Mouse (Mus musculus) CH12.LX (cell line): ENCODE data around the gene Irf4. TPM values are rescaled to one million over a fixed set of nuclear protein-coding genes. Genes with fewer than 3 reads are reported as not detected.

Experiments used
- DNase-seq: peaks from one replicate; pipeline ENCODE4 v3.0.0-alpha.2; 2013; ENCODE audit errors: extremely low read depth
- H3K27ac ChIP-seq: 2 replicates; pipeline ENCODE4 v1.5.1; 2012; ENCODE audit warnings: low read depth, mild to moderate bottlenecking, control low read depth, moderate library complexity; ENCODE audit not compliant: insufficient read depth
- H3K27me3 ChIP-seq: replicated peaks from 2 replicates; pipeline ENCODE3; 2012; ENCODE audit warnings: inconsistent platforms
- H3K36me3 ChIP-seq, 2 experiments: replicated peaks in 1 of 2; 2 replicates each; pipeline versions ENCODE3 to v1.6.1; 2012; ENCODE audit warnings: inconsistent platforms in 1 of 2, low read length in 1 of 2, mild to moderate bottlenecking in 1 of 2, mixed read lengths in 1 of 2, moderate library complexity in 1 of 2; ENCODE audit not compliant: control insufficient read depth in 1 of 2, insufficient read depth in 1 of 2
- H3K4me1 ChIP-seq, 2 experiments: 2 replicates each; pipeline ENCODE4 v1.6.1; 2012; ENCODE audit warnings: inconsistent platforms in 1 of 2, moderate library complexity in 1 of 2; ENCODE audit not compliant: insufficient read depth in 2 of 2, control insufficient read depth in 1 of 2
- H3K4me2 ChIP-seq: 2 replicates; pipeline ENCODE4 v1.6.1; 2012; ENCODE audit warnings: low read depth, mild to moderate bottlenecking, control low read depth; ENCODE audit not compliant: poor library complexity, insufficient read depth, severe bottlenecking
- H3K4me3 ChIP-seq, 3 experiments: fragments of 150-350 bp in 1 of 3; sonication (generic) in 1 of 3; replicated peaks in 1 of 3; 2 replicates each; pipeline versions ENCODE3 to v1.5.1; 2011 to 2012; ENCODE audit warnings: low read depth in 2 of 3, low read length in 2 of 3, mild to moderate bottlenecking in 2 of 3, moderate library complexity in 2 of 3, control low read depth in 1 of 3, improper control_type of control experiment in 1 of 3, inconsistent platforms in 1 of 3, mixed read lengths in 1 of 3; ENCODE audit not compliant: poor library complexity in 1 of 3
- H3K79me2 ChIP-seq: replicated peaks from 2 replicates; pipeline ENCODE4 v1.6.1; 2012; ENCODE audit warnings: mild to moderate bottlenecking, moderate library complexity; ENCODE audit not compliant: control insufficient read depth, poor library complexity, insufficient read depth, severe bottlenecking; ENCODE audit errors: extremely low read depth
- H3K9ac ChIP-seq: 2 replicates; pipeline ENCODE4 v1.6.1; 2012; ENCODE audit warnings: low read depth, mild to moderate bottlenecking, control low read depth, moderate library complexity; ENCODE audit not compliant: insufficient read depth
- H3K9me3 ChIP-seq: replicated peaks from 2 replicates; pipeline ENCODE3; 2012; ENCODE audit warnings: low read length, inconsistent platforms, mixed read lengths
- BHLHE40 ChIP-seq: IDR thresholded peaks from 2 replicates; pipeline ENCODE4 v1.6.1; 2011; ENCODE audit warnings: mild to moderate bottlenecking, low read depth, low read length, improper control_type of control experiment
- CHD1 ChIP-seq: IDR thresholded peaks from 2 replicates; pipeline ENCODE4 v1.6.1; 2012; ENCODE audit warnings: low read depth, low read length, improper control_type of control experiment, inconsistent platforms
- CHD2 ChIP-seq: IDR thresholded peaks from 2 replicates; pipeline ENCODE4 v1.6.1; 2011; ENCODE audit warnings: low read length, improper control_type of control experiment
- CTCF ChIP-seq, 2 experiments: IDR thresholded peaks in 1 of 2; conservative IDR thresholded peaks in 1 of 2; 2 replicates each; pipeline ENCODE4 v1.5.1; 2011 to 2012; ENCODE audit warnings: low read depth in 2 of 2, low read length in 2 of 2, improper control_type of control experiment in 1 of 2, inconsistent platforms in 1 of 2, mild to moderate bottlenecking in 1 of 2, moderate library complexity in 1 of 2
- E2F4 ChIP-seq: IDR thresholded peaks from 2 replicates; pipeline ENCODE4 v1.6.1; 2011; ENCODE audit warnings: low read depth, low read length, improper control_type of control experiment; ENCODE audit not compliant: insufficient replicate concordance
- ELF1 ChIP-seq: IDR thresholded peaks from 2 replicates; pipeline ENCODE4 v1.6.1; 2014; ENCODE audit warnings: low read depth, mild to moderate bottlenecking, inconsistent platforms, low read length, improper control_type of control experiment
- EP300 ChIP-seq: IDR thresholded peaks from 2 replicates; pipeline ENCODE4 v1.6.1; 2011; ENCODE audit warnings: low read length, improper control_type of control experiment
- ETS1 ChIP-seq: conservative IDR thresholded peaks from 2 replicates; pipeline ENCODE4 v1.6.1; 2012; ENCODE audit warnings: low read depth, mild to moderate bottlenecking, inconsistent platforms, low read length, improper control_type of control experiment, moderate library complexity
- GABPA ChIP-seq: IDR thresholded peaks from 2 replicates; pipeline ENCODE4 v1.6.1; 2012; ENCODE audit warnings: low read depth, low read length, improper control_type of control experiment, inconsistent platforms; ENCODE audit not compliant: insufficient replicate concordance
- HCFC1 ChIP-seq: IDR thresholded peaks from 2 replicates; pipeline ENCODE4 v1.6.1; 2012; ENCODE audit warnings: low read depth, mild to moderate bottlenecking, inconsistent platforms, low read length, improper control_type of control experiment
- IRF4 ChIP-seq: IDR thresholded peaks from 2 replicates; pipeline ENCODE4 v1.6.1; 2014; ENCODE audit warnings: low read depth, mild to moderate bottlenecking, inconsistent platforms, low read length, improper control_type of control experiment
- JUN ChIP-seq: IDR thresholded peaks from 2 replicates; pipeline ENCODE4 v1.6.1; 2011; ENCODE audit warnings: low read depth, mild to moderate bottlenecking, low read length, improper control_type of control experiment, moderate library complexity; ENCODE audit not compliant: insufficient read depth
- JUND ChIP-seq: conservative IDR thresholded peaks from 2 replicates; pipeline ENCODE4 v1.6.1; 2011; ENCODE audit warnings: low read depth, low read length, improper control_type of control experiment
- KAT2A ChIP-seq: IDR thresholded peaks from 2 replicates; pipeline ENCODE4 v1.6.1; 2012; ENCODE audit warnings: low read length, improper control_type of control experiment, inconsistent platforms; ENCODE audit not compliant: insufficient replicate concordance
- MAFK ChIP-seq: IDR thresholded peaks from 2 replicates; pipeline ENCODE4 v1.6.1; 2011; ENCODE audit warnings: low read length, improper control_type of control experiment; ENCODE audit not compliant: insufficient replicate concordance
- MAX ChIP-seq: IDR thresholded peaks from 2 replicates; pipeline ENCODE4 v1.6.1; 2011; ENCODE audit warnings: low read length, improper control_type of control experiment
- MAZ ChIP-seq: IDR thresholded peaks from 2 replicates; pipeline ENCODE4 v1.6.1; 2012; ENCODE audit warnings: low read depth, mild to moderate bottlenecking, inconsistent platforms, low read length, improper control_type of control experiment, moderate library complexity
- MEF2A ChIP-seq: IDR thresholded peaks from 2 replicates; pipeline ENCODE4 v1.6.1; 2014; ENCODE audit warnings: low read depth, mild to moderate bottlenecking, inconsistent platforms, low read length, improper control_type of control experiment, borderline replicate concordance
- MXI1 ChIP-seq: IDR thresholded peaks from 2 replicates; pipeline ENCODE4 v1.6.1; 2011; ENCODE audit warnings: mild to moderate bottlenecking, low read depth, low read length, improper control_type of control experiment
- MYC ChIP-seq: IDR thresholded peaks from 2 replicates; pipeline ENCODE4 v1.6.1; 2011; ENCODE audit warnings: low read depth, mild to moderate bottlenecking, improper control_type of control experiment, low read length
- NELFE ChIP-seq: IDR thresholded peaks from 2 replicates; pipeline ENCODE4 v1.6.1; 2011; ENCODE audit warnings: low read depth, low read length, improper control_type of control experiment
- NRF1 ChIP-seq: IDR thresholded peaks from 2 replicates; pipeline ENCODE4 v1.6.1; 2014; ENCODE audit warnings: low read depth, mild to moderate bottlenecking, inconsistent platforms, low read length, improper control_type of control experiment, moderate library complexity
- PAX5 ChIP-seq: IDR thresholded peaks from 2 replicates; pipeline ENCODE4 v1.6.1; 2012; ENCODE audit warnings: low read length, inconsistent platforms, mixed read lengths
- POLR2A ChIP-seq: IDR thresholded peaks from 2 replicates; pipeline ENCODE4 v1.6.1; 2011; ENCODE audit warnings: low read depth, mild to moderate bottlenecking, improper control_type of control experiment, low read length
- POLR2AphosphoS2 ChIP-seq: IDR thresholded peaks from 2 replicates; pipeline ENCODE4 v1.6.1; 2011; ENCODE audit warnings: low read depth, low read length, improper control_type of control experiment
- RAD21 ChIP-seq: IDR thresholded peaks from 2 replicates; pipeline ENCODE4 v1.6.1; 2011; ENCODE audit warnings: low read depth, mild to moderate bottlenecking, low read length, improper control_type of control experiment, moderate library complexity
- RCOR1 ChIP-seq: conservative IDR thresholded peaks from 2 replicates; pipeline ENCODE4 v1.6.1; 2012; ENCODE audit warnings: low read depth, mild to moderate bottlenecking, inconsistent platforms, low read length, improper control_type of control experiment
- SIN3A ChIP-seq: IDR thresholded peaks from 2 replicates; pipeline ENCODE4 v1.6.1; 2012; ENCODE audit warnings: low read length, improper control_type of control experiment, inconsistent platforms
- SMC3 ChIP-seq: IDR thresholded peaks from 2 replicates; pipeline ENCODE4 v1.6.1; 2011; ENCODE audit warnings: low read depth, low read length, improper control_type of control experiment
- TBP ChIP-seq: conservative IDR thresholded peaks from 2 replicates; pipeline ENCODE4 v1.6.1; 2011; ENCODE audit warnings: low read depth, low read length, improper control_type of control experiment
- TCF12 ChIP-seq: IDR thresholded peaks from 2 replicates; pipeline ENCODE4 v1.6.1; 2014; ENCODE audit warnings: low read depth, mild to moderate bottlenecking, inconsistent platforms, low read length, improper control_type of control experiment
- UBTF ChIP-seq: IDR thresholded peaks from 2 replicates; pipeline ENCODE4 v1.6.1; 2012; ENCODE audit warnings: low read depth, mild to moderate bottlenecking, inconsistent platforms, low read length, improper control_type of control experiment, moderate library complexity
- USF1 ChIP-seq: IDR thresholded peaks from 2 replicates; pipeline ENCODE4 v1.6.1; 2014; ENCODE audit warnings: low read depth, mild to moderate bottlenecking, inconsistent platforms, low read length, improper control_type of control experiment
- USF2 ChIP-seq: conservative IDR thresholded peaks from 2 replicates; pipeline ENCODE4 v1.6.1; 2011; ENCODE audit warnings: low read depth, low read length, improper control_type of control experiment
- ZC3H11A ChIP-seq: IDR thresholded peaks from 2 replicates; pipeline ENCODE4 v1.6.1; 2012; ENCODE audit warnings: low read depth, mild to moderate bottlenecking, inconsistent platforms, low read length, improper control_type of control experiment
- ZKSCAN1 ChIP-seq: IDR thresholded peaks from 2 replicates; pipeline ENCODE4 v1.6.1; 2012; ENCODE audit warnings: low read depth, inconsistent platforms, low read length, improper control_type of control experiment, borderline replicate concordance
- ZMIZ1 ChIP-seq: IDR thresholded peaks from 2 replicates; pipeline ENCODE4 v1.6.1; 2012; ENCODE audit warnings: low read depth, mild to moderate bottlenecking, inconsistent platforms, low read length, improper control_type of control experiment
- ZNF384 ChIP-seq: IDR thresholded peaks from 2 replicates; pipeline ENCODE4 v1.6.1; 2012; ENCODE audit warnings: low read depth, low read length, improper control_type of control experiment, inconsistent platforms
- dilution Hi-C: fragments of 300-500 bp; cut with MboI; formaldehyde crosslinking; loops from 2 replicates; pipeline ENCODE4 v1.14.3; 2020; ENCODE audit warnings: low sequenced_read_pairs; ENCODE audit not compliant: extremely low pct_unique_long_range_greater_than_20kb, extremely low pct_ligation_motif_present
- in situ Hi-C: fragments of 300-500 bp; cut with MboI; formaldehyde crosslinking; loops from 3 replicates; pipeline ENCODE4 v1.14.3; 2019; ENCODE audit warnings: low sequenced_read_pairs, low pct_ligation_motif_present, low pct_unique_long_range_greater_than_20kb, mixed read lengths
- polyA plus RNA-seq: library from polyadenylated mRNA; unstranded; fragments of >175 nt; gene quantifications from 2 replicates; pipeline ENCODE4 v1.2.1, GENCODE M21; 2012; ENCODE audit warnings: low read depth; ENCODE audit not compliant: insufficient read length
- total RNA-seq, 2 experiments: library from RNA; depleted of rRNA; stranded (reverse); fragments of 300-350 nt in 1 of 2; fragments of >200 nt in 1 of 2; gene quantifications; 2 replicates each; pipeline ENCODE4 v1.2.3; 2012 to 2014

The Irf4 gene
- total and polyA plus RNA-seq, 3 experiments, result 81.7 to 142 (median 115) TPM

DNA sequence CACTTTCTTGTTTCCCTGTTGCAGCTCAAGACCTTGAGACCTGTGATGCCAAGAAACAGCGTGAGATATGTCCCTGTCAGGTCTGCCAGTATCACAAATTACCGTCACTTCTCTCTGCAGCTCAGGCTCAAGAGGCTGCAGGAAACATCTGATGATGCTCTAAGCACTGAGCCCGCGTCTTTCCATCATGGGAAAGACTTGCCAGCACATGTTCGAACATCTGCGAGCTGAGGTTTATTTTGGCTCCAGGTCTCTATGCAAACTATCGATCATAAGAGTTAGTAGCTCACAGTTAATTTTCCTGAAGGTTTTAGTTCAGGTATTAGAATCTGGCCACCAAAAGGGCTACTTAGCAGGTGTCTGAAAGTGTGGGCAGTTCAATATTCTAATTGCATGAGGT, 34.0 kb upstream of the Irf4 start:
- no peak for TF ChIP-seq KAT2A
- TF ChIP-seq ZKSCAN1, result no peak
- peak; percentile 77 for TF ChIP-seq SIN3A
- TF ChIP-seq POLR2A, result no peak
- TF ChIP-seq MXI1, result no peak
- TF ChIP-seq CTCF (conservative IDR thresholded peaks at IDR 0.05 in 1 of 2, IDR thresholded peaks at IDR 0.05 in 1 of 2; ENCODE audit: low read depth in 2 of 2, low read length in 2 of 2), result no peak
- no peak for TF ChIP-seq NELFE
- no peak for TF ChIP-seq TBP
- TF ChIP-seq JUN, result peak; percentile 28; the same call in 1 of the 2 replicates
- TF ChIP-seq TCF12, result peak; percentile 97
- no peak for TF ChIP-seq HCFC1
- TF ChIP-seq MAZ, result 0 out of 2 replicates have a peak, but pooled peaks have one; percentile 37
- no peak for TF ChIP-seq POLR2AphosphoS2
- peak; percentile 94 for TF ChIP-seq MEF2A
- TF ChIP-seq USF2, result peak; percentile 10; the same call in 1 of the 2 replicates
- TF ChIP-seq MAFK, result no peak
- peak; percentile 56; the same call in 1 of the 2 replicates for TF ChIP-seq JUND
- no peak; the same call in 1 of the 2 replicates for TF ChIP-seq CHD2
- TF ChIP-seq BHLHE40, result peak; percentile 74
- no peak for TF ChIP-seq ZC3H11A
- TF ChIP-seq GABPA, result no peak
- peak; percentile 88 for TF ChIP-seq EP300
- no peak for TF ChIP-seq ZMIZ1
- TF ChIP-seq ZNF384, result no peak
- TF ChIP-seq ELF1, result no peak
- no peak for TF ChIP-seq UBTF
- TF ChIP-seq RCOR1, result no peak
- TF ChIP-seq PAX5, result no peak
- TF ChIP-seq ETS1, result peak; percentile 94
- peak; percentile 84 for TF ChIP-seq MYC
- peak; percentile 30 for TF ChIP-seq SMC3
- no peak; the same call in none of the 2 replicates for TF ChIP-seq RAD21
- TF ChIP-seq IRF4, result peak; percentile 72
- no peak for TF ChIP-seq NRF1
- peak; percentile 79; the same call in 1 of the 2 replicates for TF ChIP-seq MAX
- peak; percentile 96 for TF ChIP-seq CHD1
- peak; percentile 46; the same call in 1 of the 2 replicates for TF ChIP-seq E2F4
- TF ChIP-seq USF1, result no peak
- Histone ChIP-seq H3K79me2 (no peaks in the 10 kb centered on the region), H3K4me2 (peak overlapping the region; percentile 59), H3K4me3 (no peak overlapping the region), H3K27me3 (no peaks in the 10 kb centered on the region), H3K9me3 (no peaks in the 10 kb centered on the region), H3K9ac (peak overlapping the region; percentile 47), H3K4me1 (peaks cover 49 to 94% of the 10 kb centered on the region in 2 experiments), H3K27ac (peak overlapping the region; percentile 89), H3K36me3 (peaks cover 11 to 20% of the 10 kb centered on the region in 2 experiments)
- in situ Hi-C loops (loop anchor here (5.0 to 10.0 kb wide), 2 partner anchors 37 to 110 kb away; no protein-coding TSS in a partner anchor), dilution Hi-C loops (no loop called here)
- DNase-seq, result peak; percentile 80
